8 mouse cellular contexts compared by ENCODE assay signal in the genomic region with DNA sequence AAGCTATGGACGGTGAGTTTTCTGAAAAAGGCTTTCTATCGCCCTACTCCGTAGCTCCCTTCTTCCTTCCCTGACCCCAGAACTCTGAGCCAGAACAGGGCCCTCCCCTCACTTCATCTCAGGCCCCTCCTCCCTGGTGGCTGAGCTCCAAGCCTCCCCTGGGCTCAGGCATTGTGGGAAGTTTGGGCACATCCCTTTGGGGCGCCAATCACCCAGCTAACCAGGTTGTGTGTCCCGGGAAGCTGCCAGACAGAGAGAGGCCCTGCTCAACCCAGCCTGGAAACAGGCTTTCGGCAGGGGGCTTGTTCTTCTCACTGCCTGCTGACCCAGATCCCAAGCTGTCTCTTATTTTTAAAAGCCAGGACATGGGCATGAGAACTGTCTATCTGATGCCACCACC. TPM values are rescaled to one million over a fixed set of nuclear protein-coding genes. Genes with fewer than 3 reads are reported as not detected.
DNase-seq lines count a peak whose midpoint lies in the region; ATAC-seq and TF ChIP-seq lines count a peak whose summit lies in the region.

No protein-coding gene starts in this region.

- WGBS in kidney, embryonic 14.5 days = 10% methylated on average over 6 of the region's 6 CpGs
- 7% methylated on average over 6 of the region's 6 CpGs for WGBS in forebrain, postnatal 0 days
- WGBS in liver, embryonic 12.5 days (ENCODE audit: insufficient replicate concordance) = 22% methylated on average over 6 of the region's 6 CpGs

- H3K27ac ChIP-seq in kidney, embryonic 14.5 days (ENCODE audit: low read depth, low read length) = no peak overlapping the region
- peak overlapping the region; percentile 76 for H3K27ac ChIP-seq in forebrain, postnatal 0 days (ENCODE audit: low read depth, low read length)
- no peak overlapping the region for H3K27ac ChIP-seq in liver, embryonic 12.5 days

- intact Hi-C loops in left cerebral cortex, postnatal 10 days (cut with DNase I) = no loop called here

- H3K4me3 ChIP-seq in kidney, embryonic 14.5 days (ENCODE audit: low read length) = peak overlapping the region; percentile 61
- peak overlapping the region; percentile 67 for H3K4me3 ChIP-seq in forebrain, postnatal 0 days (ENCODE audit: low read depth, low read length)
- no peak overlapping the region for H3K4me3 ChIP-seq in liver, embryonic 12.5 days

- DNase-seq in kidney, adult 8-10 months = no peak
- DNase-seq in cerebellum, adult 8-10 months = peak; percentile 60
- peak; percentile 64 for DNase-seq in forebrain, postnatal 0 days
- DNase-seq in left cerebral cortex, postnatal 10 days (ENCODE audit: extremely low spot score in 1 of 2, low spot score in 2 of 2) = peak; percentile 55 to 69
- DNase-seq in retina, embryonic 14.5 days (ENCODE audit: low spot score) = peak; percentile 58
- no peak for DNase-seq in adipocyte (ENCODE audit: low spot score)

- no peaks in the 10 kb centered on the region for H3K9me3 ChIP-seq in kidney, embryonic 14.5 days (ENCODE audit: control insufficient read depth, low read length)
- no peaks in the 10 kb centered on the region for H3K9me3 ChIP-seq in forebrain, postnatal 0 days (ENCODE audit: low read length)
- no peaks in the 10 kb centered on the region for H3K9me3 ChIP-seq in liver, embryonic 12.5 days (replicated peaks)

- H3K27me3 ChIP-seq in kidney, embryonic 14.5 days (ENCODE audit: control insufficient read depth, insufficient read depth, low read length) = peaks cover 6% of the 10 kb centered on the region; the same call in 1 of the 2 replicates
- H3K27me3 ChIP-seq in forebrain, postnatal 0 days (ENCODE audit: insufficient read depth, low read length) = no peaks in the 10 kb centered on the region
- peaks cover 95% of the 10 kb centered on the region for H3K27me3 ChIP-seq in liver, embryonic 12.5 days (replicated peaks)

- no peak for TF ChIP-seq CTCF in forebrain, postnatal 0 days (IDR thresholded peaks at IDR 0.05; ENCODE audit: low read depth)

- no peak for ATAC-seq in kidney, embryonic 14.5 days (ENCODE audit: low FRiP score, low TSS enrichment)
- ATAC-seq in forebrain, postnatal 0 days = peak; percentile 52
- no peak for ATAC-seq in liver, embryonic 12.5 days

- 0 out of 2 replicates have a peak, but pooled peaks cover 1% of the 10 kb centered on the region for H3K4me1 ChIP-seq in kidney, embryonic 14.5 days (ENCODE audit: control insufficient read depth, insufficient read depth, low read length)
- peaks cover 5% of the 10 kb centered on the region; the same call in 1 of the 2 replicates for H3K4me1 ChIP-seq in forebrain, postnatal 0 days (ENCODE audit: insufficient read depth)
- H3K4me1 ChIP-seq in liver, embryonic 12.5 days = peaks cover 15% of the 10 kb centered on the region

- no peaks in the 10 kb centered on the region for H3K36me3 ChIP-seq in kidney, embryonic 14.5 days (ENCODE audit: control insufficient read depth, insufficient read depth, low read length)
- H3K36me3 ChIP-seq in forebrain, postnatal 0 days (ENCODE audit: insufficient read depth) = no peaks in the 10 kb centered on the region
- no peaks in the 10 kb centered on the region for H3K36me3 ChIP-seq in liver, embryonic 12.5 days

- peak overlapping the region; percentile 74 for H3K4me2 ChIP-seq in kidney, embryonic 14.5 days (replicated peaks; ENCODE audit: low read depth, low read length)
- peak overlapping the region; percentile 88 for H3K4me2 ChIP-seq in forebrain, postnatal 0 days (ENCODE audit: low read depth)
- no peak overlapping the region for H3K4me2 ChIP-seq in liver, embryonic 12.5 days

- H3K9ac ChIP-seq in kidney, embryonic 14.5 days (ENCODE audit: low read depth, low read length) = peak overlapping the region; percentile 57; the same call in 1 of the 2 replicates
- peak overlapping the region; percentile 72 for H3K9ac ChIP-seq in forebrain, postnatal 0 days
- no peak overlapping the region for H3K9ac ChIP-seq in liver, embryonic 12.5 days

RNA-seq across cellular contexts. Expression of a gene that starts 1.5 kb away (rescaled TPM):
- polyA plus RNA-seq in kidney, embryonic 14.5 days (2014; fragmentation: Nextera tagmentation; extraction: Ambion mirVana) = 22.8 and 30.3 TPM in 2 replicates
- total RNA-seq in forebrain, postnatal 0 days (2014; rRNA removed) = 46.6 and 56.9 TPM in 2 replicates
- 34.4 and 43.0 TPM in 2 replicates for polyA plus RNA-seq in forebrain, postnatal 0 days (2015; fragmentation: Nextera tagmentation; extraction: Ambion mirVana)
- total RNA-seq in left cerebral cortex, postnatal 10 days (2021) = 100 to 1,000 TPM in 1 of 2 experiments, 10 to 100 TPM in 1; 95.7 to 101 TPM
- polyA plus RNA-seq in liver, embryonic 12.5 days (2016; fragmentation: Nextera tagmentation; extraction: Ambion mirVana) = 0.94 and 1.8 TPM in 2 replicates

RNA-seq across cellular contexts. Expression of a gene that starts 9.3 kb away (rescaled TPM):
- polyA plus RNA-seq in kidney, embryonic 14.5 days (2014; fragmentation: Nextera tagmentation; extraction: Ambion mirVana) = 0.87 and 0.90 TPM in 2 replicates
- total RNA-seq in forebrain, postnatal 0 days (2014; rRNA removed) = 7.0 TPM in 1 of 2 replicates, not detected in the other
- 0.45 and 0.74 TPM in 2 replicates for polyA plus RNA-seq in forebrain, postnatal 0 days (2015; fragmentation: Nextera tagmentation; extraction: Ambion mirVana)
- total RNA-seq in left cerebral cortex, postnatal 10 days (2021) = under 1 TPM; 0.39 to 0.99 TPM
- polyA plus RNA-seq in liver, embryonic 12.5 days (2016; fragmentation: Nextera tagmentation; extraction: Ambion mirVana) = 0.08 TPM in 1 of 2 replicates, not detected in the other

RNA-seq across cellular contexts. Expression of a gene that starts 35.5 kb away (rescaled TPM):
- polyA plus RNA-seq in kidney, embryonic 14.5 days (2014; fragmentation: Nextera tagmentation; extraction: Ambion mirVana) = 5.5 and 8.3 TPM in 2 replicates
- total RNA-seq in forebrain, postnatal 0 days (2014; rRNA removed) = 4.3 and 7.9 TPM in 2 replicates
- 0.70 and 0.90 TPM in 2 replicates for polyA plus RNA-seq in forebrain, postnatal 0 days (2015; fragmentation: Nextera tagmentation; extraction: Ambion mirVana)
- total RNA-seq in left cerebral cortex, postnatal 10 days (2021) = 1 to 10 TPM; 1.8 to 2.0 TPM
- 2.2 and 2.8 TPM in 2 replicates for polyA plus RNA-seq in liver, embryonic 12.5 days (2016; fragmentation: Nextera tagmentation; extraction: Ambion mirVana)

RNA-seq across cellular contexts. Expression of a gene that starts 49.7 kb away (rescaled TPM):
- polyA plus RNA-seq in kidney, embryonic 14.5 days (2014; fragmentation: Nextera tagmentation; extraction: Ambion mirVana) = 195 and 382 TPM in 2 replicates
- 132 and 159 TPM in 2 replicates for total RNA-seq in forebrain, postnatal 0 days (2014; rRNA removed)
- polyA plus RNA-seq in forebrain, postnatal 0 days (2015; fragmentation: Nextera tagmentation; extraction: Ambion mirVana) = 122 and 134 TPM in 2 replicates
- total RNA-seq in left cerebral cortex, postnatal 10 days (2021) = 100 to 1,000 TPM; 100 to 101 TPM
- 127 and 131 TPM in 2 replicates for polyA plus RNA-seq in liver, embryonic 12.5 days (2016; fragmentation: Nextera tagmentation; extraction: Ambion mirVana)

Comparison
In these comparisons a context has a peak if more than half of its experiments do, and no peak if none do; other contexts are left out.
1. DNase-seq: peak in cerebellum, adult 8-10 months (single experiment), forebrain, postnatal 0 days (single experiment), left cerebral cortex, postnatal 10 days (2 of 2) and retina, embryonic 14.5 days (single experiment); none in kidney, adult 8-10 months (0 of 2) and adipocyte (single experiment).